Mouse (Mus musculus) kidney, adult 2 months (tissue): ENCODE data around the gene Fyb.

Experiments
- CTCF ChIP-seq: fragments of 200-500 bp; conservative IDR thresholded peaks from 2 replicates; pipeline ENCODE4 v1.5.1; 2011; ENCODE audit warnings: low read depth, mild to moderate bottlenecking, control low read depth, low read length, moderate library complexity, mixed read lengths; ENCODE audit not compliant: insufficient read depth, insufficient read length
- POLR2A ChIP-seq: fragments of 200-500 bp; IDR thresholded peaks from one replicate; pipeline ENCODE4 v1.6.1; 2011; ENCODE audit warnings: low read depth, low read length, control low read depth

- TF ChIP-seq CTCF = no peak
- no peak for TF ChIP-seq POLR2A
Observed at GRCm38 (mm10) chr15:6591527-6591926, 68.9 kb downstream of the Fyb start.
